Mouse (Mus musculus) adrenal gland, postnatal 0 days (tissue): ENCODE data around the gene Mgst1. TPM values are rescaled to one million over a fixed set of nuclear protein-coding genes. Genes with fewer than 3 reads are reported as not detected.

Experiments used
- polyA plus RNA-seq: library from polyadenylated mRNA; unstranded; fragments of >200 nt; fragmentation: Nextera tagmentation; extraction: Ambion mirVana; gene quantifications from 2 replicates; pipeline ENCODE4 v1.2.1, GENCODE M21; 2015

Mgst1 gene
- polyA plus RNA-seq: 2,682 and 3,450 TPM in 2 replicates

GRCm38 (mm10) chr6:138139930-138140329, at the start of gene Mgst1:
Gene Mgst1 (plus strand): TSS chr6:138140316.

Other genes starting within 250 kb of the Mgst1 start
- gene Slc15a5, start 60.4 kb upstream of the Mgst1 start, polyA plus RNA-seq: 0.08 and 0.32 TPM in 2 replicates